Mouse (Mus musculus) small intestine, adult 2 months (tissue): ENCODE measurements around the gene Cxcr5. TPM values are rescaled to one million over a fixed set of nuclear protein-coding genes. Genes with fewer than 3 reads are reported as not detected.
A peak's percentile ranks its signal among the peaks of the same experiment; 100 is the strongest.

ENCODE experiments used
- H3K27ac ChIP-seq: fragments of 200-500 bp; 2 replicates; pipeline ENCODE4 v1.5.1; 2012; ENCODE audit warnings: low read depth, low read length, control low read depth, inconsistent platforms; ENCODE audit not compliant: insufficient read depth
- H3K27me3 ChIP-seq: fragments of 200-500 bp; 2 replicates; pipeline ENCODE4 v1.6.1; 2012; ENCODE audit warnings: mild to moderate bottlenecking, moderate library complexity, low read length, inconsistent platforms; ENCODE audit not compliant: control insufficient read depth, insufficient read depth
- H3K36me3 ChIP-seq: fragments of 200-500 bp; 2 replicates; pipeline ENCODE4 v1.6.1; 2012; ENCODE audit warnings: mild to moderate bottlenecking, low read length, control low read depth, inconsistent platforms; ENCODE audit not compliant: control insufficient read depth, insufficient read depth
- H3K4me1 ChIP-seq: fragments of 200-500 bp; 2 replicates; pipeline ENCODE4 v1.6.1; 2012; ENCODE audit warnings: low read length, inconsistent platforms, mixed read lengths; ENCODE audit not compliant: control insufficient read depth, insufficient read depth, insufficient read length
- H3K4me3 ChIP-seq: fragments of 200-500 bp; 2 replicates; pipeline ENCODE4 v1.5.1; 2012; ENCODE audit warnings: low read depth, mild to moderate bottlenecking, control low read depth, inconsistent platforms, low read length, moderate library complexity
- CTCF ChIP-seq: fragments of 200-500 bp; IDR thresholded peaks from 2 replicates; pipeline ENCODE4 v1.5.1; 2012; ENCODE audit warnings: low read depth, mild to moderate bottlenecking, control low read depth, inconsistent platforms, low read length, moderate library complexity, mixed read lengths; ENCODE audit not compliant: insufficient replicate concordance, insufficient read length; ENCODE audit errors: extremely low read depth
- POLR2A ChIP-seq: fragments of 200-500 bp; IDR thresholded peaks from 2 replicates; pipeline ENCODE4 v1.6.1; 2012; ENCODE audit warnings: low read depth, mild to moderate bottlenecking, control low read depth, inconsistent platforms, low read length, moderate library complexity
- WGBS: fragments of 180-500 bp; shearing (Covaris S2); methylation state at CpG from one replicate; pipeline ENCODE4 v1.1.7; 2018; 5-methylcytosine and 5-hydroxymethylcytosine counted together
- polyA plus RNA-seq: library from polyadenylated mRNA; depleted of rRNA; stranded (reverse); fragments of >200 nt; gene quantifications from 2 replicates; pipeline ENCODE4 v1.2.3, GENCODE M21; 2012

Cxcr5 gene
- polyA plus RNA-seq, 1 experiment: 5.7 TPM

GRCm38 (mm10) chr9:44551138-44551537, 10.5 kb downstream of the Cxcr5 start:
- TF ChIP-seq CTCF (no peak), POLR2A (no peak)
- Histone ChIP-seq H3K36me3 (no peaks in the 10 kb centered on the region), H3K4me1 (peaks cover 2% of the 10 kb centered on the region; the same call in 1 of the 2 replicates), H3K27ac (no peak overlapping the region), H3K4me3 (no peak overlapping the region), H3K27me3 (no peaks in the 10 kb centered on the region)
- WGBS: 59% methylated on average over 10 of the region's 10 CpGs

- WGBS: 84% methylated on average over 8 of the region's 8 CpGs
- Histone ChIP-seq H3K4me1 (peaks cover 2% of the 10 kb centered on the region; the same call in 1 of the 2 replicates), H3K27ac (no peak overlapping the region), H3K36me3 (no peaks in the 10 kb centered on the region), H3K27me3 (no peaks in the 10 kb centered on the region), H3K4me3 (no peak overlapping the region)
- no peak for TF ChIP-seq POLR2A
- TF ChIP-seq CTCF: no peak
These were observed 13.1 kb downstream of the Cxcr5 start for GRCm38 (mm10) chr9:44548412-44549152.

GRCm38 (mm10) chr9:44544986-44545385, 16.7 kb downstream of the Cxcr5 start:
- Histone ChIP-seq H3K27ac (no peak overlapping the region), H3K27me3 (no peaks in the 10 kb centered on the region), H3K4me1 (peaks cover 1% of the 10 kb centered on the region; the same call in 1 of the 2 replicates), H3K36me3 (no peaks in the 10 kb centered on the region), H3K4me3 (no peak overlapping the region)
- WGBS: 79% methylated on average over 3 of the region's 3 CpGs
- no peak for TF ChIP-seq CTCF
- no peak for TF ChIP-seq POLR2A

GRCm38 (mm10) chr9:44542364-44542763, 19.3 kb downstream of the Cxcr5 start:
- Histone ChIP-seq H3K27ac (no peak overlapping the region), H3K4me3 (no peak overlapping the region), H3K27me3 (no peaks in the 10 kb centered on the region), H3K4me1 (peaks cover 7% of the 10 kb centered on the region), H3K36me3 (no peaks in the 10 kb centered on the region)
- TF ChIP-seq CTCF: no peak
- no peak for TF ChIP-seq POLR2A
- WGBS: 66% methylated on average over 4 of the region's 4 CpGs

- no peak for TF ChIP-seq POLR2A
- TF ChIP-seq CTCF: no peak
- no peak overlapping the region for H3K4me3 ChIP-seq
- H3K27me3 ChIP-seq: no peaks in the 10 kb centered on the region
- no peaks in the 10 kb centered on the region for H3K36me3 ChIP-seq
- peaks cover 7% of the 10 kb centered on the region for H3K4me1 ChIP-seq
- WGBS: 82% methylated on average over 3 of the region's 3 CpGs
- no peak overlapping the region for H3K27ac ChIP-seq
These were observed 21.0 kb downstream of the Cxcr5 start for GRCm38 (mm10) chr9:44540676-44541075.

- WGBS: 48% methylated on average over 2 of the region's 2 CpGs
- peaks cover 7% of the 10 kb centered on the region for H3K4me1 ChIP-seq
These were observed 21.8 kb downstream of the Cxcr5 start for GRCm38 (mm10) chr9:44539816-44540421.

GRCm38 (mm10) chr9:44537625-44538301, 23.9 kb downstream of the Cxcr5 start:
- H3K27ac ChIP-seq: 0 out of 2 replicates have a peak overlapping the region, but pooled peaks have one; percentile 18
- H3K36me3 ChIP-seq: no peaks in the 10 kb centered on the region
- TF ChIP-seq CTCF: no peak
- TF ChIP-seq POLR2A: no peak
- no peak overlapping the region for H3K4me3 ChIP-seq
- H3K27me3 ChIP-seq: no peaks in the 10 kb centered on the region
- 68% methylated on average over 19 of the region's 19 CpGs for WGBS
- H3K4me1 ChIP-seq: peaks cover 7% of the 10 kb centered on the region

More at GRCm38 (mm10) chr9:44539816-44540421, 21.8 kb downstream of the Cxcr5 start:
- no peaks in the 10 kb centered on the region for H3K27me3 ChIP-seq
- no peak overlapping the region for H3K27ac ChIP-seq
- H3K4me3 ChIP-seq: no peak overlapping the region
- H3K36me3 ChIP-seq: no peaks in the 10 kb centered on the region
- TF ChIP-seq CTCF: no peak
- no peak for TF ChIP-seq POLR2A
